Mouse (Mus musculus) left cerebral cortex, postnatal 36 days (tissue): ENCODE results near the gene Gm20532. TPM values are rescaled to one million over a fixed set of nuclear protein-coding genes. Genes with fewer than 3 reads are reported as not detected.

ENCODE experiments used
- DNase-seq, 2 experiments: peaks; one replicate each; pipeline ENCODE4 v3.0.0; 2021 to 2022; ENCODE audit warnings: low spot score in 2 of 2, mixed read lengths in 1 of 2
- intact Hi-C: fragments of 180-260 bp; cut with DNase I; formaldehyde crosslinking; loops from one replicate; pipeline ENCODE4 v1.15.1; 2025
- total RNA-seq, 2 experiments: library from RNA; stranded (reverse); gene quantifications; 2 replicates each; pipeline ENCODE4 v1.2.3; 2021

Gene Gm20532
- total RNA-seq, 2 experiments from 2014 or later, result not detected

- intact Hi-C loops, result no loop called here
- no peak for DNase-seq
Measured at GRCm38 (mm10) chr2:26571400-26571799, 15.0 kb upstream of the Gm20532 start.

GRCm38 (mm10) chr2:26571826-26572225 lies 14.6 kb upstream of the Gm20532 start:
- DNase-seq, result no peak
- intact Hi-C loops, result no loop called here

- peak in 1 of 2 experiments; percentile 35 for DNase-seq
- intact Hi-C loops, result no loop called here
Measured at GRCm38 (mm10) chr2:26573396-26573795, 13.0 kb upstream of the Gm20532 start.

GRCm38 (mm10) chr2:26573807-26574206 lies 12.6 kb upstream of the Gm20532 start:
- intact Hi-C loops, result no loop called here

GRCm38 (mm10) chr2:26574862-26575261 lies 11.6 kb upstream of the Gm20532 start:
- intact Hi-C loops, result no loop called here
- no peak for DNase-seq

More at GRCm38 (mm10) chr2:26573807-26574206, 12.6 kb upstream of the Gm20532 start:
- no peak for DNase-seq

- no peak for DNase-seq
- intact Hi-C loops, result no loop called here
Measured at GRCm38 (mm10) chr2:26575378-26575777, 11.1 kb upstream of the Gm20532 start.

- no peak for DNase-seq
- intact Hi-C loops, result no loop called here
Measured at GRCm38 (mm10) chr2:26575865-26576264, 10.6 kb upstream of the Gm20532 start.

GRCm38 (mm10) chr2:26576462-26576861 lies 10.0 kb upstream of the Gm20532 start:
- intact Hi-C loops, result no loop called here
- DNase-seq, result no peak

GRCm38 (mm10) chr2:26578369-26578768 lies 8.1 kb upstream of the Gm20532 start:
- no peak for DNase-seq
- intact Hi-C loops, result no loop called here

GRCm38 (mm10) chr2:26579714-26580113 lies 6.7 kb upstream of the Gm20532 start, which contains the start of gene Egfl7:
Gene Egfl7 (plus strand): TSS chr2:26580014.
- no peak for DNase-seq
- intact Hi-C loops, result no loop called here

GRCm38 (mm10) chr2:26580751-26581150 lies 5.7 kb upstream of the Gm20532 start:
- DNase-seq, result no peak
- intact Hi-C loops, result no loop called here

GRCm38 (mm10) chr2:26582203-26582602 lies 4.2 kb upstream of the Gm20532 start:
- intact Hi-C loops, result no loop called here
- DNase-seq, result no peak

GRCm38 (mm10) chr2:26582741-26583140 lies 3.7 kb upstream of the Gm20532 start:
- no peak for DNase-seq
- intact Hi-C loops, result no loop called here

GRCm38 (mm10) chr2:26583640-26584039 lies 2.8 kb upstream of the Gm20532 start:
- DNase-seq, result no peak
- intact Hi-C loops, result no loop called here

GRCm38 (mm10) chr2:26585713-26586112 lies 726 bp upstream of the Gm20532 start:
- intact Hi-C loops, result no loop called here

GRCm38 (mm10) chr2:26587044-26587405 lies 586 bp downstream of the Gm20532 start:
- no peak for DNase-seq
- intact Hi-C loops, result no loop called here

More at GRCm38 (mm10) chr2:26585713-26586112, 726 bp upstream of the Gm20532 start:
- no peak for DNase-seq

- no peak for DNase-seq
Measured at GRCm38 (mm10) chr2:26588573-26588972, 2.1 kb downstream of the Gm20532 start.

GRCm38 (mm10) chr2:26589284-26589683 lies 2.8 kb downstream of the Gm20532 start:
- intact Hi-C loops, result no loop called here
- no peak for DNase-seq

More at GRCm38 (mm10) chr2:26588573-26588972, 2.1 kb downstream of the Gm20532 start:
- intact Hi-C loops, result no loop called here

- no peak for DNase-seq
- intact Hi-C loops, result no loop called here
Measured at GRCm38 (mm10) chr2:26590282-26590681, 3.8 kb downstream of the Gm20532 start.

GRCm38 (mm10) chr2:26590962-26591361 lies 4.5 kb downstream of the Gm20532 start:
- DNase-seq, result no peak
- intact Hi-C loops, result no loop called here

- intact Hi-C loops, result no loop called here
- no peak for DNase-seq
Measured at GRCm38 (mm10) chr2:26591416-26591815, 5.0 kb downstream of the Gm20532 start.
